Mouse (Mus musculus) MEL (cell line): ENCODE measurements at regions not wholly inside any gene's neighbourhood (a gene's known extent, or its start where the extent isn't known, plus 50 kb on each side); places are given as distances from the start of the nearest gene placed in this dataset.
A peak's percentile ranks its signal among the peaks of the same experiment; 100 is the strongest.

Experiments used
- DNase-seq: peaks from one replicate; pipeline ENCODE4 v3.0.0; 2011; ENCODE audit warnings: low read depth, low spot score
- H3K27ac ChIP-seq: 2 replicates; pipeline ENCODE4 v1.5.1; 2012; ENCODE audit warnings: low read depth, mild to moderate bottlenecking, control low read depth, low read length, moderate library complexity; ENCODE audit not compliant: control insufficient read depth
- H3K27me3 ChIP-seq, 2 experiments: fragments of 150-350 bp in 1 of 2; sonication (generic) in 1 of 2; 2 replicates each; pipeline ENCODE4 v1.6.1; 2012; ENCODE audit warnings: low read length in 2 of 2, mild to moderate bottlenecking in 2 of 2, improper control_type of control experiment in 1 of 2, moderate library complexity in 1 of 2; ENCODE audit not compliant: insufficient read depth in 2 of 2, control insufficient read depth in 1 of 2
- H3K36me3 ChIP-seq, 2 experiments: 2 replicates each; pipeline ENCODE4 v1.6.1; 2012 to 2014; ENCODE audit warnings: low read length in 2 of 2, improper control_type of control experiment in 1 of 2, inconsistent platforms in 1 of 2, mild to moderate bottlenecking in 1 of 2; ENCODE audit not compliant: insufficient read depth in 2 of 2, control insufficient read depth in 1 of 2
- H3K4me1 ChIP-seq, 2 experiments: fragments of 150-350 bp in 1 of 2; sonication (generic) in 1 of 2; 2 replicates each; pipeline ENCODE4 v1.6.1; 2012; ENCODE audit warnings: low read length in 2 of 2, improper control_type of control experiment in 1 of 2, mild to moderate bottlenecking in 1 of 2; ENCODE audit not compliant: insufficient read depth in 2 of 2, control insufficient read depth in 1 of 2
- H3K4me3 ChIP-seq, 2 experiments: fragments of 150-350 bp in 1 of 2; sonication (generic) in 1 of 2; 2 replicates each; pipeline ENCODE4 v1.5.1; 2012; ENCODE audit warnings: low read depth in 2 of 2, low read length in 2 of 2, mild to moderate bottlenecking in 2 of 2, moderate library complexity in 2 of 2, control low read depth in 1 of 2, improper control_type of control experiment in 1 of 2; ENCODE audit not compliant: control insufficient read depth in 1 of 2, insufficient read depth in 1 of 2
- H3K79me2 ChIP-seq: 2 replicates; pipeline ENCODE4 v1.6.1; 2012; ENCODE audit warnings: mild to moderate bottlenecking, low read length, moderate library complexity; ENCODE audit not compliant: control insufficient read depth, poor library complexity, insufficient read depth
- H3K9ac ChIP-seq: 2 replicates; pipeline ENCODE4 v1.6.1; 2012; ENCODE audit warnings: low read depth, mild to moderate bottlenecking, control low read depth, low read length, moderate library complexity; ENCODE audit not compliant: control insufficient read depth, poor library complexity, severe bottlenecking
- H3K9me3 ChIP-seq: fragments of 150-350 bp; sonication (generic); replicated peaks from 2 replicates; pipeline ENCODE4 v1.6.1; 2012; ENCODE audit warnings: mild to moderate bottlenecking, low read length, improper control_type of control experiment, moderate library complexity; ENCODE audit not compliant: insufficient read depth
- EP300 ChIP-seq, 2 experiments: IDR thresholded peaks; 2 replicates each; pipeline ENCODE4 v1.6.1; 2011; ENCODE audit warnings: improper control_type of control experiment in 2 of 2, low read length in 2 of 2, low read depth in 1 of 2, mild to moderate bottlenecking in 1 of 2
- ETS1 ChIP-seq: IDR thresholded peaks from 2 replicates; pipeline ENCODE4 v1.6.1; 2012; ENCODE audit warnings: low read depth, mild to moderate bottlenecking, inconsistent platforms, low read length, improper control_type of control experiment, moderate library complexity
- GATA1 ChIP-seq: IDR thresholded peaks from 2 replicates; pipeline ENCODE4 v1.6.1; 2011; ENCODE audit warnings: low read depth, low read length, improper control_type of control experiment
- HCFC1 ChIP-seq: IDR thresholded peaks from 2 replicates; pipeline ENCODE4 v1.6.1; 2012; ENCODE audit warnings: low read depth, mild to moderate bottlenecking, inconsistent platforms, low read length, improper control_type of control experiment, moderate library complexity
- MAX ChIP-seq: IDR thresholded peaks from 2 replicates; pipeline ENCODE4 v1.6.1; 2011; ENCODE audit warnings: low read length, improper control_type of control experiment
- MXI1 ChIP-seq: IDR thresholded peaks from 2 replicates; pipeline ENCODE4 v1.6.1; 2011; ENCODE audit warnings: mild to moderate bottlenecking, low read depth, low read length, improper control_type of control experiment
- MYC ChIP-seq: IDR thresholded peaks from 2 replicates; pipeline ENCODE4 v1.6.1; 2011; ENCODE audit warnings: low read depth, mild to moderate bottlenecking, low read length, improper control_type of control experiment, moderate library complexity
- NELFE ChIP-seq: IDR thresholded peaks from 2 replicates; pipeline ENCODE4 v1.6.1; 2011; ENCODE audit warnings: low read depth, low read length, improper control_type of control experiment
- POLR2A ChIP-seq, 2 experiments: IDR thresholded peaks; 2 replicates each; pipeline ENCODE4 v1.6.1; 2011 to 2012; ENCODE audit warnings: low read length in 2 of 2, mild to moderate bottlenecking in 2 of 2, control low read depth in 1 of 2, improper control_type of control experiment in 1 of 2, low read depth in 1 of 2, moderate library complexity in 1 of 2; ENCODE audit not compliant: control insufficient read depth in 1 of 2, insufficient read depth in 1 of 2, poor library complexity in 1 of 2
- POLR2AphosphoS5 ChIP-seq: IDR thresholded peaks from 2 replicates; pipeline ENCODE4 v1.6.1; 2012; ENCODE audit warnings: low read depth, borderline replicate concordance, mild to moderate bottlenecking, inconsistent platforms, low read length, moderate library complexity, mixed read lengths
- SIN3A ChIP-seq: IDR thresholded peaks from 2 replicates; pipeline ENCODE4 v1.6.1; 2012; ENCODE audit warnings: low read length, improper control_type of control experiment, inconsistent platforms
- SMC3 ChIP-seq: IDR thresholded peaks from 2 replicates; pipeline ENCODE4 v1.6.1; 2011; ENCODE audit warnings: low read depth, low read length, improper control_type of control experiment
- TAL1 ChIP-seq: IDR thresholded peaks from 2 replicates; pipeline ENCODE4 v1.6.1; 2012; ENCODE audit warnings: mild to moderate bottlenecking, inconsistent platforms, low read length, moderate library complexity, mixed read lengths
- TCF12 ChIP-seq: IDR thresholded peaks from 2 replicates; pipeline ENCODE4 v1.6.1; 2014; ENCODE audit warnings: low read depth, mild to moderate bottlenecking, inconsistent platforms, low read length, improper control_type of control experiment, moderate library complexity
- UBTF ChIP-seq: IDR thresholded peaks from 2 replicates; pipeline ENCODE4 v1.6.1; 2012; ENCODE audit warnings: low read depth, mild to moderate bottlenecking, inconsistent platforms, low read length, improper control_type of control experiment, moderate library complexity, borderline replicate concordance; ENCODE audit not compliant: insufficient read depth
- USF1 ChIP-seq: IDR thresholded peaks from 2 replicates; pipeline ENCODE4 v1.6.1; 2014; ENCODE audit warnings: low read depth, mild to moderate bottlenecking, inconsistent platforms, low read length, improper control_type of control experiment, moderate library complexity
- ZKSCAN1 ChIP-seq: IDR thresholded peaks from 2 replicates; pipeline ENCODE4 v1.6.1; 2012; ENCODE audit warnings: low read depth, mild to moderate bottlenecking, inconsistent platforms, low read length, improper control_type of control experiment, moderate library complexity
- ZNF384 ChIP-seq: IDR thresholded peaks from 2 replicates; pipeline ENCODE4 v1.6.1; 2012; ENCODE audit warnings: low read depth, mild to moderate bottlenecking, inconsistent platforms, low read length, improper control_type of control experiment

- DNase-seq: peak; percentile 26
- Histone ChIP-seq H3K36me3 (peaks cover 0 to 22% of the 10 kb centered on the region in 2 experiments; a peak in 2 of 4 replicates), H3K4me1 (peaks cover 6 to 17% of the 10 kb centered on the region in 2 experiments), H3K4me3 (no peak overlapping the region), H3K9ac (no peak overlapping the region), H3K27me3 (peaks cover 0 to 3% of the 10 kb centered on the region in 2 experiments; a peak in 1 of 4 replicates), H3K9me3 (no peaks in the 10 kb centered on the region), H3K79me2 (no peaks in the 10 kb centered on the region), H3K27ac (no peak overlapping the region)
- TF ChIP-seq SIN3A (peak; percentile 46; the same call in 1 of the 2 replicates), TCF12 (0 out of 2 replicates have a peak, but pooled peaks have one; percentile 5), GATA1 (peak; percentile 28; the same call in 1 of the 2 replicates), SMC3 (no peak), NELFE (no peak), POLR2AphosphoS5 (no peak), MAX (peak; percentile 66), UBTF (no peak), EP300 (IDR thresholded peaks at IDR 0.05; ENCODE audit: low read depth in 1 of 2, low read length in 2 of 2) (peak; percentile 38 to 40; a peak in 2 of 4 replicates), ZNF384 (peak; percentile 56; the same call in 1 of the 2 replicates), USF1 (peak; percentile 66), MXI1 (peak; percentile 22; the same call in 1 of the 2 replicates), MYC (peak; percentile 39; the same call in 1 of the 2 replicates)
These were observed 50.7 kb upstream of the Gadd45a start for GRCm38 (mm10) chr6:67087837-67088440.

- Histone ChIP-seq H3K27ac (no peak overlapping the region), H3K4me1 (peaks cover 6 to 17% of the 10 kb centered on the region in 2 experiments), H3K4me3 (no peak overlapping the region), H3K36me3 (peaks cover 0 to 22% of the 10 kb centered on the region in 2 experiments; a peak in 2 of 4 replicates), H3K9me3 (no peaks in the 10 kb centered on the region), H3K27me3 (0 out of 4 replicates have a peak, but pooled peaks cover 0 to 2% of the 10 kb centered on the region in 2 experiments), H3K9ac (no peak overlapping the region), H3K79me2 (no peaks in the 10 kb centered on the region)
- TF ChIP-seq HCFC1: no peak
- no peak for TF ChIP-seq MYC
- TF ChIP-seq SMC3: no peak
- 0 out of 2 replicates have a peak, but pooled peaks have one; percentile 6 for TF ChIP-seq TCF12
- peak; percentile 46 to 50; a peak in 3 of 4 replicates for TF ChIP-seq EP300 (IDR thresholded peaks at IDR 0.05; ENCODE audit: low read depth in 1 of 2, low read length in 2 of 2)
- no peak for TF ChIP-seq ZNF384
- TF ChIP-seq ETS1: peak; percentile 52; the same call in 1 of the 2 replicates
- peak; percentile 45; the same call in 1 of the 2 replicates for TF ChIP-seq SIN3A
- no peak for TF ChIP-seq ZKSCAN1
- no peak for TF ChIP-seq POLR2A (IDR thresholded peaks at IDR 0.05; ENCODE audit: control insufficient read depth in 1 of 2, insufficient read depth in 1 of 2, low read depth in 1 of 2, low read length in 2 of 2, poor library complexity in 1 of 2)
- peak; percentile 57; the same call in 1 of the 2 replicates for TF ChIP-seq GATA1
- peak; percentile 61 for TF ChIP-seq TAL1
- peak; percentile 65 for DNase-seq
These were observed 50.1 kb upstream of the Gadd45a start for GRCm38 (mm10) chr6:67087393-67087792.
